Mouse (Mus musculus): ENCODE measurements around the gene Unc45a. TPM values are rescaled to one million over a fixed set of nuclear protein-coding genes. Genes with fewer than 3 reads are reported as not detected.
"Not testable (repeated sequence)": the region's sequence is repeated elsewhere in the genome, so short reads cannot be mapped to it uniquely, and the experiment has no call there.

The Unc45a gene
- polyA plus RNA-seq, 1 experiment from 2014 or later, result 51.4 TPM

DNA sequence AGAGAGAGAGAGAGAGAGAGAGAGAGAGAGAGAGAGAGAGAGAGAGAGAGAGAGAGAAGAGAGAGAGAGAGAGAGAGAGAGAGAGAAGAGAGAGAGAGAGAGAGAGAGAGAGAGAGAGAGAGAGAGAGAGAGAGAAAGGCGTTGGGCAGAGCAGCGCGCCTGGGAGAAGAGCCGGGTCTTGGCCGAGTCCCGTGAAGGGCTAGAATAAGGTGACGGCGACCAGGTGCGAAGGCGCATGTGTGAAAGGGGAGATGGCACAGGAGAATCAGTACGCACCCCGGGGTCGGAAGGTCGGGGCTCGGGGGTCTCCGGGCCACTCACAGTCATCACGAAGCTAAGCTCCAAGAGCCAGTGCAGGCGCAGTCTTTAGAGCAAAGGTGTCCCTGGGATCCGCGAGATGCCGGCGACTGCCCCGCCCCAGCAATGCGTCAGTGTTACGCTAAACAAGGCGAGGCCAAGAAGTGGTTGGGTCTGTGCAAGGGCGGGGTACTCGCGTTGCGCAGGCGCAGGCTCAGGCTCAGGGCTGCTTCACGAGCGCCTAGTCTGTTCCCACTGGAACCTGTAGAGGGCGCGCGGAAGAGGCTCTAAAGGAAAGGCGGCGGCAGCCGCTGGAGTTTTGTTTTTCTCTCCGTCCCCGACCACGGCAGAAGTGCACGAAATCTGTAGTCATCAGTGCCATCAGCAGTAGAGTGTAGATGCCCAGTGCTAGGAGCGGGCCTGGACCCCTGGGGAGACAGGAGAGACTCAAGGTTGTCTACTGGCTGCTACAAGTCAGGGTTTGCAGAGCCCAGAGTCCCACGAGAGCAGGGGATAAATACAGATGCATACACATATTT is 794 bp downstream of the Unc45a start:
- under 1% methylated on average over 44 of the region's 45 CpGs for WGBS
- Histone ChIP-seq H3K4me2 (peak overlapping the region; percentile 86), H3K27ac (peak overlapping the region; percentile 93), H3K36me3 (peaks cover 22% of the 10 kb centered on the region), H3K27me3 (no peaks in the 10 kb centered on the region), H3K4me1 (peaks cover 38% of the 10 kb centered on the region), H3K4me3 (peak overlapping the region; percentile 67), H3K9ac (peak overlapping the region; percentile 42; the same call in 1 of the 2 replicates), H3K9me3 (no peaks in the 10 kb centered on the region)
- peak; percentile 95 for ATAC-seq (ENCODE audit: insufficient number of reproducible peaks, low FRiP score, low TSS enrichment, low read depth)

GRCm38 (mm10) chr7:80339371-80339770 is 1.4 kb downstream of the Unc45a start:
- no peak for ATAC-seq (ENCODE audit: insufficient number of reproducible peaks, low FRiP score, low TSS enrichment, low read depth)
- H3K4me3 ChIP-seq, result peak overlapping the region; percentile 67
- WGBS, result 4% methylated on average over 16 of the region's 17 CpGs
- H3K27me3 ChIP-seq, result no peaks in the 10 kb centered on the region
- H3K36me3 ChIP-seq, result peaks cover 29% of the 10 kb centered on the region
- peak overlapping the region; percentile 44; the same call in 1 of the 2 replicates for H3K9ac ChIP-seq
- H3K4me2 ChIP-seq, result peak overlapping the region; percentile 86
- peaks cover 38% of the 10 kb centered on the region for H3K4me1 ChIP-seq
- H3K27ac ChIP-seq, result peak overlapping the region; percentile 43; the same call in 1 of the 2 replicates
- H3K9me3 ChIP-seq, result no peaks in the 10 kb centered on the region

DNA sequence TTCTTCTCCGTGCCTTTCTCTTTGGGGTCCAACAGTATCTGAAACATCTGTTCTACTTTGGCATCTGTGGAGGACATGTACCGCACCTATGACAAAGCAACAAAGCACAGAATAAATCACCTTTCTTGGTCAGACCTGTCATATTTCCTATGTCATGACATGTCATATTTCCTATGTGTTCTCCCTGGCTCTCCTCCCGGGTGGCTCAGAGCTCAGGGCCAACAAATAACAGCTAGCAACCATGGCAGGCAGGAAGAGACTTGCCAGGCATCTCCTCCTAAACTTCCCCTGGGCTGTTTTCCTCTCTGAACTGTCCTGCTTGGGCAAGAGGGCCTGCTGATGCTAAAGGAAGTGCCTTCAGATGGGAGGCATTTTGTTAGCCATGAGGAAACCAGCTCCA is 3.9 kb downstream of the Unc45a start:
- Histone ChIP-seq H3K9me3 (no peaks in the 10 kb centered on the region), H3K9ac (no peak overlapping the region), H3K4me2 (no peak overlapping the region), H3K27me3 (no peaks in the 10 kb centered on the region), H3K36me3 (peaks cover 53% of the 10 kb centered on the region), H3K27ac (no peak overlapping the region), H3K4me1 (peaks cover 23% of the 10 kb centered on the region), H3K4me3 (no peak overlapping the region)
- no peak for ATAC-seq (ENCODE audit: insufficient number of reproducible peaks, low FRiP score, low TSS enrichment, low read depth)
- WGBS, result 70% methylated on average over 3 of the region's 3 CpGs

DNA sequence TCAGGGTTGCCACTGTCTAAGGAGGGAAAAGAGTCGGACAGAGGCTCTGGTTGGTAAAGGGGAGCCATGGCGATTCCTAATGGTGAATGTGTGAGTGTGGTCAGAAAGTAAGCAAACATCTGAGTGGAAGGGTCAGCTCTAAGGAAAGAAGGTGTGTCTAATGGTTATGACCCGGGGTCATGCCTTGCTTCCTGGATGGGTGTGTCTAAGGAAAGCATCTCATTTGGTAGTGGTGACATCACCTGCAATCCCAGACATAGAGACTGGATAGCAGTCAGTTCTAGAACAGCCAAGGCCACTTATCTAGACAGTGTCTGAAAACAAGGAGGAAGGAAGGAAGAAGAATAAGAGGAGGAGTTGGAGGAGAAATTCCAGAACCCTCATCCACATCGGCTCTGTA is 6.0 kb downstream of the Unc45a start:
- Histone ChIP-seq H3K9me3 (no peaks in the 10 kb centered on the region), H3K27me3 (no peaks in the 10 kb centered on the region), H3K27ac (no peak overlapping the region), H3K4me3 (no peak overlapping the region), H3K4me1 (peaks cover 16% of the 10 kb centered on the region), H3K4me2 (no peak overlapping the region), H3K36me3 (peaks cover 72% of the 10 kb centered on the region), H3K9ac (no peak overlapping the region)
- ATAC-seq (ENCODE audit: insufficient number of reproducible peaks, low FRiP score, low TSS enrichment, low read depth), result no peak
- 85% methylated on average over 4 of the region's 4 CpGs for WGBS

- no peaks in the 10 kb centered on the region for H3K27me3 ChIP-seq
Observed at GRCm38 (mm10) chr7:80331433-80331832, 9.4 kb downstream of the Unc45a start.

DNA sequence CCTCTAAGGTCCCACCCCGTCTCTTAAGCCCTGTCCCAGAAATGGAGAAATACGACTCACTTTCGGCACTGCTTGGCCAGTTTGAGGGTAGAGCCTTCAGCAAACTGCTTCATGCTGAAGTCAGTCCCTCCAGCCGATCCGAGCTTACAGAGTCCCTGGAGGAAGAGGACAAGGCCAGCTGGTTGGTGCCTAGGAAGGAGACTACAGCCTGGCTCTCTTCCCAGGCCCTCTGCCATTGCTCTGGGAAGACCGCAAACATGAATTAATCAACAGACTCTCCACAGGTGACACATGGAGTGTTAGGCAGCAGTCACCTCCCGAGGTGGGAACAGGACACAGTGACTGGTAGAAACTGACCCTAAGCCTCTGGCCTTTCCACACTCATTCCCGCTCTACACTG is 10.5 kb downstream of the Unc45a start:
- Histone ChIP-seq H3K9ac (no peak overlapping the region), H3K4me3 (no peak overlapping the region), H3K27me3 (no peaks in the 10 kb centered on the region), H3K4me1 (peaks cover 1% of the 10 kb centered on the region; the same call in 1 of the 2 replicates), H3K36me3 (peaks cover 98% of the 10 kb centered on the region), H3K9me3 (no peaks in the 10 kb centered on the region), H3K4me2 (no peak overlapping the region), H3K27ac (no peak overlapping the region)
- no peak for ATAC-seq (ENCODE audit: insufficient number of reproducible peaks, low FRiP score, low TSS enrichment, low read depth)
- 88% methylated on average over 8 of the region's 8 CpGs for WGBS

More at GRCm38 (mm10) chr7:80331433-80331832, 9.4 kb downstream of the Unc45a start:
- H3K4me1 ChIP-seq, result no peaks in the 10 kb centered on the region
- no peak for ATAC-seq (ENCODE audit: insufficient number of reproducible peaks, low FRiP score, low TSS enrichment, low read depth)
- 96% methylated on average over 19 of the region's 19 CpGs for WGBS
- H3K9me3 ChIP-seq, result no peaks in the 10 kb centered on the region
- no peak overlapping the region for H3K4me3 ChIP-seq
- peaks cover 98% of the 10 kb centered on the region for H3K36me3 ChIP-seq
- H3K9ac ChIP-seq, result no peak overlapping the region
- no peak overlapping the region for H3K27ac ChIP-seq
- no peak overlapping the region for H3K4me2 ChIP-seq

- Histone ChIP-seq H3K9me3 (no peaks in the 10 kb centered on the region), H3K27ac (no peak overlapping the region), H3K9ac (no peak overlapping the region), H3K4me1 (peaks cover 15% of the 10 kb centered on the region), H3K27me3 (no peaks in the 10 kb centered on the region), H3K4me2 (no peak overlapping the region), H3K4me3 (no peak overlapping the region), H3K36me3 (peaks cover 60% of the 10 kb centered on the region)
- 96% methylated on average over 19 of the region's 19 CpGs for WGBS
- ATAC-seq (ENCODE audit: insufficient number of reproducible peaks, low FRiP score, low TSS enrichment, low read depth), result no peak
Observed at GRCm38 (mm10) chr7:80326076-80326475, 14.7 kb downstream of the Unc45a start.

DNA sequence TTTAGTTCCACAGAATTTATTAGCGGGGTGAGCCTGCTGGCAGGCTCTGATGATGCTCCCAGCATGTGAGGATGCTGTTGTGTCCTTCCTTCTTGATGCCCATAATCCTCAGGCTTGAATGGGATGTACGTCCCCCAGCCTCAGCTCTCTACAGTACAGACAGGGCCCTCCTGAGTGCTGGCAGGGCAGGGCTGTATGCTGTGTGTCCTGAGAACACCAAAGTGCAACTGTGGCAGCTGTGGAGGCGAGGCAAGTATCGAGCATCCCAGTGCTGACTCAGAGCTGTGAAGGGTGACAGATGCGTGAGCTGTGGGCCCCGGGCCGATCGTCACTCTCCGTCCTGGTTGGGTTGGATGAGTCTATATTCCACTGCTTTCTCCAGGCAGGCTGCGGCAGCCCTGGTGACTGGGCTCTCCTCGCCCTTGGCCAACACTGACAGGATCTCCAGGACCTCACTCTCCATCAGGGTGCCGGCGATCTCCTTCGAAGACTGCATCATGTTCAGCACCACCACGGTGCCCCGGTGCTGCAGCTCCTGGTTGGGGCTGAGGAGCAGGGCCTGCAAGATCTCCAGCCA is 15.4 kb downstream of the Unc45a start:
- no peaks in the 10 kb centered on the region for H3K27me3 ChIP-seq
- WGBS, result 93% methylated on average over 16 of the region's 16 CpGs
- H3K9ac ChIP-seq, result no peak overlapping the region
- H3K4me3 ChIP-seq, result no peak overlapping the region
- ATAC-seq (ENCODE audit: insufficient number of reproducible peaks, low FRiP score, low TSS enrichment, low read depth), result no peak
- peak overlapping the region; percentile 57 for H3K27ac ChIP-seq
- H3K9me3 ChIP-seq, result no peaks in the 10 kb centered on the region
- no peak overlapping the region for H3K4me2 ChIP-seq
- H3K4me1 ChIP-seq, result peaks cover 15% of the 10 kb centered on the region
- peaks cover 59% of the 10 kb centered on the region for H3K36me3 ChIP-seq

- peaks cover 18% of the 10 kb centered on the region for H3K4me1 ChIP-seq
- WGBS, result 38% methylated on average over 5 of the region's 5 CpGs
- ATAC-seq (ENCODE audit: insufficient number of reproducible peaks, low FRiP score, low TSS enrichment, low read depth); H3K9ac ChIP-seq; H3K9me3 ChIP-seq; H3K4me2 ChIP-seq; H3K27me3 ChIP-seq: not testable (repeated sequence)
- H3K27ac ChIP-seq, result peak overlapping the region; percentile 93
- H3K36me3 ChIP-seq, result peaks cover 60% of the 10 kb centered on the region
- peak overlapping the region; percentile 74; the same call in 1 of the 2 replicates for H3K4me3 ChIP-seq
Observed at GRCm38 (mm10) chr7:80324816-80325119, 16.0 kb downstream of the Unc45a start.

DNA sequence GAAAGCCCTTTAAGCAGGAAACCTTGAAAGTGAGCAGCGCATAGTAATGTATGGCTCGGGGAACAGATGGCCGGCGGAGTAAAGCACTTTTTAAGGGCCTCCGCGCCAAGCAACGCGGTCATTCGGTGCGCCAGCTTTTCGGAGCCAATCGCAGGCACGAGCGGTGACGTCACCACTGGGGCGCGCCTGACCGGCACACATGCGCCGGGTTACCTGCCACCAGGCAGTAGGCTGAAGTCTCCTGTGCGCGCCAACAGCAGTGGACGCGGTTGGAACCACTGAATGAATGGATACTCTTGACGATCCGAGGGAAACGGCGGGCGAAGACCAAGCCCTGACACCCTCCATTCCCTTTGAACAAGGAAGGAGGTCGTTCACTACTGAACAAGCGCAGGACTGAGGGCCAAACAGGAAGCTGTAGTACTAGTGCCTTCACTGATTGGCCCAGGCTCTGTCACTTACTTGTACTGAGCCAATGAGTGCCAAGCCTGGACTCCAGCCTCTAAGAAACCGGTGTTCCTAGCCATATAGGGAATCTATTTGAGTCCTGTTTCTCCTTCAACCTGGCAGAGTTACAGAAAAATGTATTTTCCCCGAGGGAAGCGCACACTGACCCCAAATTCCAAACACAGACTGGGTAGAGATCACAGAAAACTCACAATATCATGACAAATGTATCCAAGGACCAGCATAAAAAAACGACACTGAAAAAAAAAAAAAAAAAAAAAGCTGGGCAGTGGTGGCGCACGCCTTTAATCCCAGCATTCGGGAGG is 16.6 kb downstream of the Unc45a start, which contains the start of gene Rccd1:
TSS of gene Rccd1 (minus strand) at position 412 of the 773 bp plus-strand sequence.
- WGBS, result 1% methylated on average over 38 of the region's 38 CpGs
- Histone ChIP-seq H3K27me3 (no peaks in the 10 kb centered on the region), H3K36me3 (peaks cover 60% of the 10 kb centered on the region), H3K9me3 (no peaks in the 10 kb centered on the region), H3K9ac (peak within 1 kb of the TSS; percentile 51), H3K4me3 (peak within 1 kb of the TSS; percentile 74), H3K27ac (peak within 1 kb of the TSS; percentile 93), H3K4me2 (peak within 1 kb of the TSS; percentile 72), H3K4me1 (peaks cover 18% of the 10 kb centered on the region)
- ATAC-seq (ENCODE audit: insufficient number of reproducible peaks, low FRiP score, low TSS enrichment, low read depth), result peak; percentile 98

DNA sequence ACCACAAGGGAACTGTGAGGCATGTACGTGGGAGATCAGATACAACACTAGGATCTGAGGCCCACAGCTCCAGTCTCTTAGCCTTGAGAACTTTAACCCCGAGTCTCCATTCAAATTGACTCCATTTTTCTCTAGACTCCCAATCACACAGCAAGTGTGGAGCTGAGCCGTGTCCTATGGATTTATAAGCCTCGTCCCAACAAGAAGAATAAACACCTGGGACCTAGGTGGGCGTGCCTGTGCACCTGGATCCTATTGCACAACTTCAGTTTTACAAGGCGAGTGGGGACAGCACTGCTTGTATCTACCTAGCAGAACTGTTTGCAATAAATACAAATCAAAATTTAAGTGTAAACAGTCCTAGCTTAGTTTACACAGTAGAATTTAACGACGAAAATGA is 17.5 kb downstream of the Unc45a start:
- Histone ChIP-seq H3K9me3 (no peaks in the 10 kb centered on the region), H3K4me2 (peak overlapping the region; percentile 72), H3K4me3 (peak overlapping the region; percentile 74), H3K27ac (peak overlapping the region; percentile 93), H3K27me3 (no peaks in the 10 kb centered on the region), H3K4me1 (peaks cover 18% of the 10 kb centered on the region), H3K36me3 (peaks cover 56% of the 10 kb centered on the region), H3K9ac (peak overlapping the region; percentile 51)
- 16% methylated on average over 8 of the region's 8 CpGs for WGBS
- no peak for ATAC-seq (ENCODE audit: insufficient number of reproducible peaks, low FRiP score, low TSS enrichment, low read depth)

Measured in limb, embryonic 15.5 days (tissue).